Mouse (Mus musculus) layer of hippocampus, adult 8-10 months (tissue): ENCODE data around the gene Tbr1. TPM values are rescaled to one million over a fixed set of nuclear protein-coding genes. Genes with fewer than 3 reads are reported as not detected.

Experiments used
- DNase-seq, 2 experiments: peaks; one replicate each; pipeline ENCODE4 v3.0.0; 2022; ENCODE audit warnings: low spot score in 2 of 2
- total RNA-seq, 4 experiments: library from RNA; stranded (reverse); gene quantifications; 2 replicates each; pipeline ENCODE4 v1.2.4; 2022

The Tbr1 gene
- 10 to 100 TPM; 34.9 to 53.8 (median 42.1) TPM for total RNA-seq

DNA sequence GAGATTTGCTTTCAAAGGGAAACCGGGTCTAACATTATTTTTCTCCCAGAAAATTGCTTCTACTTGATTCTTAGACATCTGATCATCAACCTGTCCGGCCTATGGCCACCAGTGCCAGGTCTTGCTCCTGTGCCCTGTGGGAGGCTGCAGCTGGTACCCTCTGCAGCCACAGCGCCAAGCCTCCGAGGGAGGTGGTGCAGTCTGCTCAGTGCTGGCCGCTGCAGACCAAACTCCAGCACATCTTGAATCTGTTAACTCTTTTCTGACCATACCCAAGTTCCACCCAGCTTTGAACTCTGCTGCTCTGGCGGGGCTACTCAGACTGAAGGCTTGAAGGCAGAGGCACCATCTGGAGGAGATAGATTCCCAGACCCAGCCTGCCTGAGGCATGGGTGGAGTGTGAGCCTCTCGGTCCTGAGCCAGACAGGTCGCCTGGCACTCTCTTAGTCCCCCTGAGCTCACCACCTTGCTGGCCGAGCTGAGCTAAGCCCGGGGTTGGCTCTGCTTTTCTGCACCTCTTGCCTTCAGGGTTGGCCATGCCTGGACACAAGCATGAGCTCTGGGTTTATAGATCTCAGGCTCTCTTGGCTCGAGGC is at the start of gene Tbr1:
TSS of gene Tbr1 (plus strand) at position 275 of the 596 bp plus-strand sequence.
- DNase-seq = peak in 1 of 2 experiments; percentile 29

DNA sequence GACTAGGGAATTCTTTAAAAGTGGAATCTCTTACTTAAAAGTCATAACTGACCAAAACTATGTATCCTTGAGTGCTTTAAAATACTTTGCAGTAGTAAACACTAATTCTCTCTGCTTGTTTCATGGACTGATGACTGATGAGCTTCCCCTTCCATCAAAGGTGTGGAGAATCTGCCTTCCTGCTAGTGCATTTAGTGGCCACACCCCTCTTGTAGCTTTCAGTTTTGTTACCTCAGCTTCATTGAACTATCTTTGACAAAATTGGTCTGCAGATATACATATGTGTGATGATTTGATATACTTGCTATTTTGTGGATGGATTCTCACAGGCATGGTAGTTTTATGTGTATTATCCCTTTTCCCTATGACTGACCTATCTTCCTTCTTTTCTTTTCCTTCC is 47.7 kb upstream of the Tbr1 start:
- no peak for DNase-seq

DNA sequence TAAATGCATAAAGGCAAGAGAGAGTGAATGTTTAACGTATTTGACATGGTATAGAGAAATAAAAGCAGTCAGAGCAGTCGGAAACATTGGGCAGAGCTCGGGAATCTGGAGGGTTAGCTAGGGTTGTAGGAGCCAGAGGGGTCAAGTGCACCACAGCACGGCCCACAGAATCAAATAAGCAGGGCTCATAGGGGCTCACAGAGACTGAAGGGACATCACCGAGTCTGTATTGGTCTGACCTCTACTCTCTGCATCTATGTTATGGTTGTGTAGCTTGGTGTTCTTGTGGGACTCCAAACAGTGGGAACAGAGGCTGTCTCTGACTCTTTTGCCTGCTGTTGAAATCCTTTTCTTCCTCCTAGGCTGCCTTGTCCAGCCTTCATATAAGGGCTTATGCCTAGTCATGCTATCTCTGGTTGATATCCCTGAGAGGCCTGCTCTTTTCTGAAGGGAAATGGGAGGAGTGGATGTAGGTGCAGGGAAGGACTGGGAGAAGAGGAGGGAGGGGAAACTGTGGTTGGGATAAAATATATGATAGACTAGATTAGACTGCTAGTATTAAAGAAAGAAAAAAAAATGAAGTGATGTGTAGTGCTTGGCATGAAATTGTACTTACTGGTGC is 43.4 kb upstream of the Tbr1 start:
- no peak for DNase-seq

DNA sequence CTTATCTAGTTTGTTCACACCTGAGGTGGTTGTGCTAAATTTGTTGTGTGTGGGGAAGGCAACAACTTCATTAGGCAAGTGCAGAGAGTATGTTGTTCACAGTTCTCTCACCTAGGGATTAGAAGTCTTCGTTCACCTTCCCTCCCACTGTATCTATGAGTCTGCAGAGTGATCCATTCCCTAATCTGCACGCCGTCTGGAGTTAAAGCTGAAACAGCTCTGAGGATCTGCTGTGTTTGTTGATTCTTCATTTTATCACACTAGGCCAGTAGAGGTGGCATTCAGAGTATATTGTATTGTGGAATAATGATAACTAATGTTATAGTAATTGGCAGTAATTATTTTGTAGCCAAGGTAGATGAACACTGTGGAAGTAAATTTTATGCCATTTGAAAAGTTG is 42.7 kb upstream of the Tbr1 start:
- no peak for DNase-seq

DNA sequence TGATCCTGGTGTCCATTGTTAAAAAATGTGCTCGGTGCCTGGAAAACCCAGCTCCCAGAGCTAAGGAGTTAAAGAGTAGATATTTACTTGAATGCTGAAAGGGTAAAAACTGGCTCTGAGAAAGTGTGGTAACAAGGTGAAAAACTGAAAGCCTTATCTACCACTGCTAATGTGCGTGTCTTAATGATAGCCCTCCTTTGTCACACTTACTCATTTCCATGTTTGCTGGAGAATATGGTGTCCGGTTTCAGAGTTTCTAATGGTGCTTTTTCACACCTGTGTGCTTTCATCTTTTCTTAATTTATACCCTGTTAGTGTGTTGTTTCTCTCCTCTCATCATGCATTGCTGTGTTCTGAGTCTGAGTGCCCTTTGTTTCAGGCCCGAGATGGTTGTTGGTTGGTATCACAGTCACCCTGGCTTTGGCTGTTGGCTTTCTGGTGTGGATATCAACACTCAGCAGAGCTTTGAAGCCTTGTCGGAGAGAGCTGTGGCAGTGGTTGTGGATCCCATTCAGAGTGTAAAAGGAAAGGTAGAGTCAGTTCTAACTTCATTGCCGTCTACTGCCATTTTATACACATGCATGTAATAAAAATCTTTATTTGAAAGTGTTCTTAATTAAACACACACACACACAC is 38.1 kb upstream of the Tbr1 start:
- DNase-seq = no peak

DNA sequence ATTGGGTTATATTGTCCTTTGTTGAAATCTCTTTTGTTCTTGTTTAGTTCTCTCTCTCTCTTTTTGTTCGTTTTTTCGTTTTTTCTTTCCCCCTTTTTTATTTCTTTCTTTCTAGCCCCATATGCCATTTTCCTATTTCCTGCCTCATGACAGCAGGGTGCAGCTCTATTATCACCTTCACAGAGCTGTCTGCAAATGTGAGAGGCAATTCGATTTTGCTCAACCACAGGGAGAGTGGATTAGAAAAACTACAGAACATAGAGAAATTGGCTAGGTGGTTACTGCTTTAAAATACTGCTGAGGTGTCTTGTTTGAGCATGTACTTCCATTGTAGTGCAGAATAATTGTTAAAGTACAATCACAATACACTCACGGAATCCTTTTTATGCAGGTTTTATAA is 37.2 kb upstream of the Tbr1 start:
- no peak for DNase-seq

DNA sequence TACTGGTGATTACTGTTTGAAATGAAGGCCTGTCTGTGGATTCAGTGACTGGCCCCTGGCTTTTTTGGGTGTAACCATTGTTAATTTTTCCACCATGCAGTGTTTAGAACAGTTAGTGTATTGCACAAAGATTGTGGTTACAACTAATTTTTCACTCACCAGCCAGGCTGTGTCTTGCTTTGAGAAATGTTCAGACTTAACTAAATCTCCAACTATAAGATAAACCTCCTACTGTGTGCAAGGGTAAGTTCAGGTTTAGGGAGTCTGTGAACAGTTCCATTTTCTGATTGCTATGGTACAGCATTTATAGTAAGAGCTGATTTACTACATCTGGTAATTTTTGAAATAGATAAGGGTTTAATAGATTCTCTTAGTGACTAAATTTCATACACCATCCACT is 21.9 kb upstream of the Tbr1 start:
- DNase-seq = no peak

DNA sequence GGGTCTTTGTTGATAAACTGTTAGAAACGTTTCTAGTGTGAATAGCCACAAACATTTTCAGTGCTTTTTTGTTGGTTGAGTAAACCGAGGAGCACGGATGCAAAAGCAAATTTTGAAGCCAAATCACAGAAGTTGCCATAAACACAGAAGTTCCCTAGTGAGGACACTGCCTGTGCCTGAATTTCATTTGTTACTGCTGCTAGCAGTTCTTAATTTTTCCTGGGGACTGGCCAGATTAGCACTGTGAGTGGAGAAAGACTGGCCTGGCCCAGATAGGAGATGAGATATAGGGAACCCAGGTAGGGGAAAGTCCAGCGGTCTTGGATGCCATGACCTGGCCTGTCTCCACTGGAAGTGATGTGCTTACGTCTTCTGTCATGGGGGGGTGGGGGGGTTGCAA is 7.8 kb upstream of the Tbr1 start:
- DNase-seq = no peak

DNA sequence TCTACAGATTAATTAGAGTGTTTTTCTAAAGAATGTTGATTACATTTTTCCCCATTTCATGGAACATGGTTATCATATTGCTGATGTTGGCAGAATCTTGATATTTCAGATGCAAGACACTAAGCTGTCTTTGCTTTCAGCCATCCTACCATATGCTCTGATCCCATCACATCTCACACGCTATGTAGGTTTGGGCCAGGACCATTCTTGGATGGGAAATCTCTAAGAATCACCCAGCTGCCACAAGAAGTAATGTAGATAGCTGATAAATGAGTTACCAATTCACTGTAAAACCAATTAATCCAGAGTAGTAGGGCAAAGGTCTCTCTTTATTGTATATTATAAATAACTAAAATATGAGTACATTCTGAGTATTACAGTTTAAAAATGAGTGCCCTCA is 4.7 kb upstream of the Tbr1 start:
- DNase-seq = no peak

DNA sequence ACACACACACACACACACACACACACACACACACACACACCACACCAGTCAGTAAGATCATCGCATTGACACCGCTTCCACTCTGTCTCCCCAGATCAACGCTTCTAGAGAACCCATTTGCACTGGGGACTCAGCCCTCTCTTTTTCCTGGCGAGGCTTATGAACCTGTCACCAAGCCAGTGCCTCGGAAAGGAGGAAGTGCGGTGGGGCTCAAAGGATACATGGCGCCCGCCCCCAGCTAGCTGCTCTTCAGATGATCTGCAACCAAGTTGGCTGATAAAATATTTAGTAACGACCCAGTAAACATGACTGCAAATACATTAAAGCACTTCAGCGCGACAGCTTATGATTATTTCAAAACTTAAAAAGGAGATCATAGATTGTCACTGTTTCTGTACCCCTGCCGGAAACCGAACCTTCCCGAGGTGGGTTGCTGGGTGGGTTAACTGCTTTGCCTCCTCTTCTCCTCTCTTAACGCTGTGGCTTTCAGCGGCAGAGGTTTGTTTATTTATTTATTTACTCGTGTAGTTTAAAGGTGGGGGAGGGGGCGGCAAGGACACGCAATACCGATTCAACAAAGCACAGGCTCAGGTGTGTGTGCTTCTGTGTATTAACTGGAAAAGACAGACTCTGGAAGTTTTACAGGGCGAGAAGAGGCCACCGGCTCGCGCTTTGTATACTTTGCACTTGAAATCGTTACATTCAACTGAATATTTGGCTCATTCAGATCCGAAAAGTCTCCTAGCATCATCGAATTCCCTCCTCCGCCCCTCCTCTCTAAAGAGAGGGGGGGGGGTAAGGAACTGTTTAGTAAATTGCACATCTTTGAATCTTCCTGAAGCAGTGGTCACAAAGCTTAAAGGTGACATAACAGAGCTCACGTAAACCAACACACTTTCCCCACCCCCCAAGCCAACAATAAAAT is 975 bp downstream of the Tbr1 start:
- peak in 1 of 2 experiments; percentile 35 for DNase-seq

DNA sequence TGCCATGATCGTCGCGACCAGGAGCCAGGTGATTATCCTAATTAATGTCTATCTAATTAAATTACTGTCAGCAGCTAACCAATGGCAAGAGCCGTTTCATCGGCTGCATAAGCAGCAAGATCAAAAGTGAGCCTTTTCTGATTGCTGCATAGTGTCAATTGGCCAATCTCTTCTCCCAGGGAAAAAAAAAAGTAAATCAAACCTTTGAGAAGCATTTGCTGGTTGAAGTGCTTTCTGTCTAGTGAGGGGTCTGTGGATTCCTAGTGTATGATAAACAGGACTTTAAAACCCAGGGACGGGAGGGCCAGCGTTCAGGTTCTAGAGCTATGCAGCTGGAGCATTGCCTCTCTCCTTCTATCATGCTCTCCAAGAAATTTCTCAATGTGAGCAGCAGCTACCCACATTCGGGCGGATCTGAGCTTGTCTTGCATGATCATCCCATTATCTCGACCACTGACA is 1.7 kb downstream of the Tbr1 start:
- DNase-seq = peak; percentile 67 to 73

DNA sequence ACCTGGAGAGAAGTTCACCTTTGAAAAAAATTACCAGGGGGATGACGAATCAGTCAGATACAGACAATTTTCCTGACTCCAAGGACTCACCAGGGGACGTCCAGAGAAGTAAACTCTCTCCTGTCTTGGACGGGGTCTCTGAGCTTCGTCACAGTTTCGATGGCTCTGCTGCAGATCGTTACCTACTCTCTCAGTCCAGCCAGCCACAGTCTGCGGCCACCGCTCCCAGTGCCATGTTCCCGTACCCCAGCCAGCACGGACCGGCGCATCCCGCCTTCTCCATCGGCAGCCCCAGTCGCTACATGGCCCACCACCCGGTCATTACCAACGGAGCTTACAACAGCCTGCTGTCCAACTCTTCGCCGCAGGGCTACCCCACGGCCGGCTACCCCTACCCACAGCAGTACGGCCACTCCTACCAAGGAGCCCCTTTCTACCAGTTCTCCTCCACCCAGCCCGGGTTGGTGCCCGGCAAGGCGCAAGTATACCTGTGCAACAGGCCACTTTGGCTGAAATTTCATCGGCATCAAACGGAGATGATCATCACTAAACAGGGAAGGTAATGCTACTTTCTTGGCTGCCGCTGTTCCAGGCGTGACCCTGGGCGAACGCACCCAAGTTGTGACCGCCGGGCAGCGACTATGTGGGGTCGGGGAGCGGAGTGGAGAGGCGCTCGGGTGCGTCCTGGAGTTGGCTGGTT is 2.3 kb downstream of the Tbr1 start:
- DNase-seq = peak in 1 of 2 experiments; percentile 39

DNA sequence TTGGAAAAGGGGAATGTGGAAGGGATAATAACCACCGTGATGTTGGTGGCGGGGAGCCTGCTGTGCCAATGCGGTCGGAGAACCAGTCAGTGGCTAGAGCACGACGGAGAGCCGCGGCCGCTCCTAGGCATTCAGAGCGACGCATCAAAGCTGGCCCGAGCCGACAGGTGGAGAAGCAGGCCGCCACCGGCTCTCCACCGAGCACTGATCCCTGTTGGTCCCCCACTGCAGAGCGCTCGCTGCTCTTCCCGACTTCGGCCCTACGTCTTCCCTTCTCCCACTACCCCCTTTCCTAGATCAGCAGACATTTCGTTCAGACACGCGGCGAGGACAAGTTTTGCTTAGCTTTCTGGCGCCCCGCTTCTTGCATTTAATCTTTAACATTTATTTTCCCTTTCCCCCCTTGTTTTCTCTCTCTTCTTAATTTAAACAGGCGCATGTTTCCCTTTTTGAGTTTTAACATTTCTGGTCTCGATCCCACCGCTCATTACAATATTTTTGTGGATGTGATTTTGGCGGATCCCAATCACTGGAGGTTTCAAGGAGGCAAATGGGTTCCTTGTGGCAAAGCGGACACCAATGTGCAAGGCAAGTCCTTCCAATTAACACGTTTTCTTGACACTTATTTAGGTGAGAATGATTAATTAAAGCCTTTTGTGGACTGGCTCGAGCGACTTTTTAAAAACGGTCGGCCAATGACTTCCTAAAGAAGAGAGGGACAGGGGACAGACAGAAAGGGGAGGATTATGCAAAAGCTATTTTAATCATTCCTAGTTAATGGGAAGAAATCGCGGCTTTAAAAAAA is 3.0 kb downstream of the Tbr1 start:
- DNase-seq = peak in 1 of 2 experiments; percentile 20

DNA sequence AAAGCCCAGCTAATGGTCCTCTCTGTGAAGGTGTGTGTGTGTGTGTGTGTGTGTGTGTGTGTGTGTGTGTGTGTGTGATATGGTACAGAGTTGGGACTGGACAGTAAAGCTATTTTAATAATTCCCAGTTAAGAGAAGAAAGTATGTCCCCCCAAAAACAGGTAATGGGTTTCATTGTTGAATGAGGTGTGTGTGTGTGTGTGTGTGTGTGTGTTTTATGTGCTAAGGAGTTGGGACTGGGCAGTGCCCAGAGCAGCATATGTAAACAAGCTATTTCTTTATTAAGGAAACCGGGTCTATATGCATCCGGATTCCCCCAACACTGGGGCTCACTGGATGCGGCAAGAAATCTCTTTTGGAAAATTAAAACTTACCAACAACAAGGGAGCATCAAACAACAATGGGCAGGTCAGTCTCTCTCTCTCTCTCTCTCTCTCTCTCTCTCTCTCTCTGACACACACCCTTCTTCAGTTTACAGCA is 3.7 kb downstream of the Tbr1 start:
- DNase-seq = no peak

DNA sequence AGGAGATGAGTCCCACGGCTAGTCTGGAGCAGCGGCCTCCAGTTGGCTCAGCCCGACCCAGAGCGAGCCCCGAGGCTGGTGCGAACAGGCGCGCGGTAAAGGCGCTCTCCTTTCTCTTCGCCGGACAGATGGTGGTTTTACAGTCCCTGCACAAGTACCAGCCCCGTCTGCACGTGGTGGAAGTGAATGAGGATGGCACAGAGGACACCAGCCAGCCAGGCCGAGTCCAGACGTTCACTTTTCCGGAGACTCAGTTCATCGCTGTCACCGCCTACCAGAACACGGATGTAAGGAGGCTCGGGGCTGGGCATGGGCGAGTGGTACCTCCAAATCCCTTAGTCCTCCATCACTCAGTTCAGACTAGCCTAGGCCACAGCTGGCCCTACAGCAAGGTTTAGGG is 4.4 kb downstream of the Tbr1 start:
- DNase-seq = peak in 1 of 2 experiments; percentile 32

DNA sequence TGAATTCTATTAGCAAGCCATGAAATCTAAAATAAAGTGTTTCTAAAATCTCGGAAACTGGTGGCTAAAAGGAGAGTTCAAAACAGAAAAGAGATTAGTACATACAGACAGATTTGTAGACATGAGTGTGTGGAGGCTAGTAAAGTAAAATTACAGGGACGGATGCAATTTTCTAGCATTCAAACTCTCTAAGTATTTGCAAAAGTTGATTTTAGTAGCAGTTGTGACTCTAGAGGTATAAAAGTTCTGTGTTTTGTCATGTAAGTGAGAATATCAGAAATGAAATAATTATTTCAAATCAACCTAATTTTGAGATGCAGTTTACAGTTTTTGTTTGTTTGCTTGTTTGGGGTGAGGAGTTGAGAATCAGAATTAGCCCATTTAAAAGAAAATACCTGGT is 5.1 kb downstream of the Tbr1 start:
- no peak for DNase-seq

DNA sequence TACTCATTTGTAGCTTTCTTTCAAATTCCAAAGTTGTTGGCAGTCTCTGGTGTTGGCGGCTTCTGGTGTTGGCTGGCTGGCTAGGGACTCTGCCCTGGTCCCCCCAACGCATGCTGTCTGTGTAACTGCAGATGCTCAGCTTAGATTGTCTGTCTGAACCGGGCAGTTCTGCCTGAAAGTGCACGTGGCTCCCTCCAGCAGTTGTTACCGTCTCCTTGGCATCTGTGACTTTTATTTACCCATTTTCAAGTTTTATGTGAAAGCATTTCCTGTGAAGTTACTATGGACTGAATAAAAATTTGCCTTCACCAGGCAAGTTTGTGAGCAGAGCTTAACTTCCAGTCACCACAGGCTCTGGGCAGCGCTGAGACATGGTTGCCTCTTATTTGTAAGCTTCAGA is 6.0 kb downstream of the Tbr1 start:
- DNase-seq = peak in 1 of 2 experiments; percentile 21

DNA sequence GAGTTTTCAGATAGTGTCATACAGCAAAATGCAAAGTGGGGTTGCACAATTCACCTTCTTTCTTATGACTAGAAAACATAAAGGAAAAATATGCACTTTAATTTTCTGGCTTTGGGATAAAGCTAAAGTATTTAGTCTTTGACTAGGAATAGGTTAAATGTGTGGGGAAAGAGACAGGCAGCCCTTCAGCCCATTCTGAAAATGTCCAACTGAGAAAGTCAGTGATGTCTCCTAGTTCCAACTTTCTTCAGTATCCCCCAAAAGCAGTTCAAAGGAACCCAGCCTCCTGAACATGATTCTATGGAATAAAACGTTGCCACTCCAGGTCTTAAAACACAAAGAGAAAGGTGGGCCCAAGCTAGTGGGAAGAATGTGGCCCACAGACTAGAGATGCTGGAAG is 6.7 kb downstream of the Tbr1 start:
- DNase-seq = no peak

DNA sequence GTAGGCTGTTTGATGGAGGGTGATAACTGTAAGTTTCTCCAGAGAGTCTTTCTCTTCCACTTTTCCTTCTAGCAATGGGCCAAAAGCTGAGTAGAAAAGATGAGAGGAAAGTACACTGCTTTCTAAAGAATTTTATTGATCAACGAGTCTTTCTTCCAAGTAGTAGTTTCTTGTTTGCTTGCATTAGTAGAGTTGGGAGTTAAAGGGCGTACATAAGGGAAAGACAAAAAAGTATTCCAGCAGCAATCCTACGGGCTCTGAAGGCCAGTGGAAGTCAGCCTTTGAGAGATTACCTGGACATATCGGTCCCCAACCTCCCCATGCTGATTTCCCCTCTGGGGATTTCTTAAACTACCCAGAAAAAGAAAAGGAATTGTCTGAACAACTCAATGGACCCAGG is 8.0 kb downstream of the Tbr1 start:
- DNase-seq = no peak

DNA sequence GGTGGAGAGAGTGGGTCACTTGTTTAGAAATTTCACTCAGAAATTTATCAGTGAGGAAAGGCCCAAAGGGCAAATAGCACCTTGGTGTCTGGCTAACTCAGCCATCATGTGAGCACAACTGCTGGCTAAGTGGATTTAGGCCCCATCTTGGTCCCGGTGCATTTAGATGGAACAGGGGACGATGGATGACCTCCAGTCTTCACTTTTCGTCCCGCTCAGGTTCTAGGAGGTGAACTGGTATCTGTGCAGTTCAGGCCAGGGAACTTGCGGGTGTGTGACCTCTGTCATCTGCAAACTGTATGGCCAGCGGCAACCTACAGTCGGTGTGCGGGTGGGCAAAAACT is 8.4 kb downstream of the Tbr1 start:
- DNase-seq = no peak
